Mouse (Mus musculus): ENCODE data around the gene Ccnk. TPM values are rescaled to one million over a fixed set of nuclear protein-coding genes. Genes with fewer than 3 reads are reported as not detected.

The Ccnk gene
- polyA plus RNA-seq, 1 experiment from 2014 or later, result 7.7 TPM

DNA sequence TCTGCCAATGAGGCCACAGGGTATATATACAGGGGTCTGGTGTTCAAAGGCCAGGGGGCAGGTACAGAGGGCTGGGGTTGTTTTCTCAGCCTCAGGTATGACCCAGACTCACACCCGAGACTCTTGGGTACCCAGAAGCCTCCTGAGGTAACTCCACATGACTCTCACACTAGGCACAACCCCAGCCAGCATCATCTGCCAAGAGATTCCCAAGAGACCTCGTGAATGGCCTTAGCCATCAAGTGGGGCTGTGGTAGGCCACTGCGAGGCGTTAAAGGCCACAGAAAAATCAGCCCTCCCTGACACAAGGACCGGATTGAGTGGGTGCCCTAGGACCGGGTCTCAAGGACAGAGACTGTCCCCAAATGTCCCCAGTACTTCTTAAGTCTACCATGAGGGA is 33.1 kb downstream of the Ccnk start:
- Histone ChIP-seq H3K9me3 (ENCODE audit: control insufficient read depth, low read length) (no peaks in the 10 kb centered on the region), H3K4me1 (ENCODE audit: control insufficient read depth, insufficient read depth, low read length) (peaks cover 41% of the 10 kb centered on the region), H3K36me3 (ENCODE audit: control insufficient read depth, insufficient read depth, low read length) (no peaks in the 10 kb centered on the region), H3K4me3 (ENCODE audit: low read depth, low read length) (no peak overlapping the region), H3K27me3 (ENCODE audit: control insufficient read depth, insufficient read depth, low read length) (no peaks in the 10 kb centered on the region), H3K4me2 (ENCODE audit: low read depth, severe bottlenecking) (no peak overlapping the region), H3K9ac (ENCODE audit: low read length) (no peak overlapping the region), H3K27ac (replicated peaks; ENCODE audit: low read depth, low read length) (no peak overlapping the region)
- ATAC-seq (ENCODE audit: insufficient number of reproducible peaks, low FRiP score, low TSS enrichment, low read depth), result no peak
- WGBS, result 83% methylated on average over 6 of the region's 6 CpGs
- DNase-seq (ENCODE audit: low spot score), result no peak

DNA sequence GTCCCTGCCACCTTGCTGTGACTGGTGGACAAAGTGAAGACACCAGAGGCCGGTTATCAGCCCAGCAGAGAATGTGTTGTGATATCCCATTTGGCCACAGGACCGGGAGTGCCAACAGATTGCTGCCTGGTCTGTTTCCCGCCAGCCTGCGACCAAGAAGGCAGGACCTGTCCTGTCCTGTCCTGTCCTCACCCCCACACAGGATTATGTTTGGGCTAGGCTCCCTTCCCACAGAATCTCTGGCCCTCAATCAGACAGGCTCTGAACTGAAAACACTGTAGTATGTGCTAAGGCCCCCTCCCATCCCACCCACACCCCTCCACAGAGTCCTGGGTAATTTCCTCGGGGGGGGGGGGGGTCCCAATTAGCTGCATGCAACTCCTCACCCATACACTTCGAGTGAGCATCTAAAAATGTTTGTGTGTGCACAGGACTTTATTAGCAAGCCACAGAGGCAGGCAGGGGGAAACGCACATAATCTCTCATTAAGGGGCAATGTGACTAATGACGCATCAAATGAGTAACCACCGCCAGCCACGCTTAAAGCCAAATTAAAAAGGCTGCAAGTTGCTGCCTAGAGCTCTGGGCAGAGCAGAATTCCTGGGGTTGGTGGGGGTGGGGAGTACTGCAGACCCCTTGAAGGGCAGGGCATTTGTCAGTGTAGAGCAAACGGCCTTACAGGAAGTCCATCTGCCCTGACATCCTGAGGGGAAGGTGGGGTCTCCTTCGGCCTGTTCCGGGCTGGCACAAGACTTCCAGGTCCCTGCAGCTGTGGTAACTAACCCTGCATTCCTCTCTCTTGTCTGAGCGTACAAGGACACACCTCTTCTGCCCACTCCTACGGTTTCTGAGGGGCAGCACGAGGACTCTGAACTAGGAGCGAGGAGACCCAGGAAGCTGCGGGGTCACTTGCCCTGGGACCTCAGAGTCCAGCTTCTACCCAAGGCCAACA is 34.0 kb downstream of the Ccnk start:
- WGBS, result 25% methylated on average over 18 of the region's 18 CpGs
- Histone ChIP-seq H3K9me3 (ENCODE audit: control insufficient read depth, low read length) (no peaks in the 10 kb centered on the region), H3K27ac (replicated peaks; ENCODE audit: low read depth, low read length) (no peak overlapping the region), H3K9ac (ENCODE audit: low read length) (no peak overlapping the region), H3K36me3 (ENCODE audit: control insufficient read depth, insufficient read depth, low read length) (no peaks in the 10 kb centered on the region), H3K4me2 (ENCODE audit: low read depth, severe bottlenecking) (no peak overlapping the region), H3K27me3 (ENCODE audit: control insufficient read depth, insufficient read depth, low read length) (no peaks in the 10 kb centered on the region), H3K4me1 (ENCODE audit: control insufficient read depth, insufficient read depth, low read length) (peaks cover 41% of the 10 kb centered on the region), H3K4me3 (ENCODE audit: low read depth, low read length) (no peak overlapping the region)
- DNase-seq (ENCODE audit: low spot score) (no peak), ATAC-seq (ENCODE audit: insufficient number of reproducible peaks, low FRiP score, low TSS enrichment, low read depth) (no peak)

DNA sequence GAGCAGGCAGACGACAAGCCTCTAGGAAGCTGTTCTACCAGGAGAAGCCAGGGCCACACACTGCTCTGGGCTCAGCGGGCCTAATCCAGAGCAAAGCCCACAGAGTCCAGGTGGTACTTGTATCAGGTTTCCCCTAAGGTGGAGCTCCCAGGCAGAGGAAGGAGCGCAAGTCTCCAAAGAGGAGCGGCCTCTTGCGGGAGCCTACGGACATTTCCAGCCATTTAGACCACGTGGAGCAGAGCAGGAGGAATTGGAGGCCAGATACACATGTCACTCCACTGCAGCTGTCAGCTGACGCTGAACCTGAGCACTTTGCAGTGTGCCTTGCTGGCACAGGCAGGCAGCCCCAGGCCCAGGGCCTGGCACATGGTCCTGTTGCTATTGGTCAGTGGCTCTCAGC is 35.7 kb downstream of the Ccnk start:
- Histone ChIP-seq H3K27me3 (ENCODE audit: control insufficient read depth, insufficient read depth, low read length) (no peaks in the 10 kb centered on the region), H3K4me1 (ENCODE audit: control insufficient read depth, insufficient read depth, low read length) (peaks cover 57% of the 10 kb centered on the region), H3K36me3 (ENCODE audit: control insufficient read depth, insufficient read depth, low read length) (no peaks in the 10 kb centered on the region), H3K4me2 (ENCODE audit: low read depth, severe bottlenecking) (no peak overlapping the region), H3K27ac (replicated peaks; ENCODE audit: low read depth, low read length) (0 out of 2 replicates have a peak overlapping the region, but pooled peaks have one; percentile 14), H3K9me3 (ENCODE audit: control insufficient read depth, low read length) (no peaks in the 10 kb centered on the region), H3K4me3 (ENCODE audit: low read depth, low read length) (no peak overlapping the region), H3K9ac (ENCODE audit: low read length) (no peak overlapping the region)
- 37% methylated on average over 8 of the region's 8 CpGs for WGBS
- DNase-seq (ENCODE audit: low spot score) (peak; percentile 50), ATAC-seq (ENCODE audit: insufficient number of reproducible peaks, low FRiP score, low TSS enrichment, low read depth) (peak; percentile 31; the same call in 1 of the 2 replicates)

DNA sequence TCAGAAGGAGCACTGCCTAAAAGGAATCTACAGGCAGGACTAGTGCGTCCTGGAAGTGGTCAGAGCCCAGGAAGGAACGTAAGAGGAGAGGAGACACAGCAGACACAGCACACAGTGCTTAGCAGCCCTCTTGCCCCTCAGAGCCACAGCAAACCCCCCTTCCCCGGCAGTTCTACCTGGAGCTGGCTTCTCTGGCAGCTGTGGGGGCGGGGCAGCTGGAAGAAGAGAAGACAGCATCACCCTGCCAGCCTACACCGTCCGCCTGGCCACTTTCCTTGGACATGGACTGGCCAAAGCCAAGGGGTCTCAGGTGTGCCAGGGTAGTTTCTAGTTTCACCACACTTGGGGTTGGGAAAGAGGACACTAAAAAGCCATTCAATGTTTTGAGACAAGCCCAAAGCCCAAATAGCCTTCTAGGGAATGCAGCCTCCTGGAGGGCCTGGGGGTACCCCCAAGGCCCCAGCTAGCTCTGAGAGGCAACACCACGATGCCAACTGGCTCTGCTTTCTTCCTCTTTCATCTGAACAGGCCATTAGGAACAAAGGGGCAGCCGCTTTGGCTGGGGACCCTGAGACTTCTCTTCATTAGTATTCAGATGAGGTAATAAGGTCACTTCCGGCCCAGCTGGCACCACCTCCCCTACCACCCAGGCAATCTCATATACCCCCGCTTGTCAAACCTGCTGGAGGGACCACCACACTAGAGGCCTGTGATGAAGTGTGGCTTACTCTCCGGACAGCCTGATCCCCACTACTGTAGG is 37.4 kb downstream of the Ccnk start:
- Histone ChIP-seq H3K4me1 (ENCODE audit: control insufficient read depth, insufficient read depth, low read length) (peaks cover 60% of the 10 kb centered on the region), H3K9me3 (ENCODE audit: control insufficient read depth, low read length) (no peaks in the 10 kb centered on the region), H3K27me3 (ENCODE audit: control insufficient read depth, insufficient read depth, low read length) (no peaks in the 10 kb centered on the region), H3K9ac (ENCODE audit: low read length) (no peak overlapping the region), H3K4me2 (ENCODE audit: low read depth, severe bottlenecking) (no peak overlapping the region), H3K4me3 (ENCODE audit: low read depth, low read length) (no peak overlapping the region), H3K36me3 (ENCODE audit: control insufficient read depth, insufficient read depth, low read length) (no peaks in the 10 kb centered on the region), H3K27ac (replicated peaks; ENCODE audit: low read depth, low read length) (no peak overlapping the region)
- 82% methylated on average over 11 of the region's 11 CpGs for WGBS
- DNase-seq (ENCODE audit: low spot score) (no peak), ATAC-seq (ENCODE audit: insufficient number of reproducible peaks, low FRiP score, low TSS enrichment, low read depth) (no peak)

DNA sequence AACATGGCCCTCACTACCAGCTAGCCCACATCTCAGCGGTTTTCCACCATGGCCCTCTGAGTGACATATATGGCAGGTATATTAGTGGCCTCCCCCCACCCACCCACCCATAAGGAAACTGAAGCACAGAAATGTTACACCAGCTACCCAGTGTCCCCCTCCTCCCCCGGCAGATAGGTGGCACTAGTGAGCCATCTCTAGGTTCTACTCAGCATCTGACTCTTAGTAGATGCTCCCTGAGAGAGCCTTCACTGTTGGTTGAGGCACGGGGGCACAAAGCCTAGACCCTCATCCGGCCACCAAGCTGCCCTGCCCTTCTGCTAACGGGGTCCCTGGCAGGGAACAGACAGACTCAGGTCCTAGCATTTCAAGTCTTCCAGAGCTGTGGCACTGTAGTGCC is 38.2 kb downstream of the Ccnk start:
- H3K9me3 ChIP-seq (ENCODE audit: control insufficient read depth, low read length), result no peaks in the 10 kb centered on the region
- peaks cover 56% of the 10 kb centered on the region for H3K4me1 ChIP-seq (ENCODE audit: control insufficient read depth, insufficient read depth, low read length)
- WGBS, result 72% methylated on average over 5 of the region's 5 CpGs
- no peaks in the 10 kb centered on the region for H3K36me3 ChIP-seq (ENCODE audit: control insufficient read depth, insufficient read depth, low read length)
- H3K4me2 ChIP-seq (ENCODE audit: low read depth, severe bottlenecking), result no peak overlapping the region
- H3K27me3 ChIP-seq (ENCODE audit: control insufficient read depth, insufficient read depth, low read length), result no peaks in the 10 kb centered on the region
- no peak overlapping the region for H3K27ac ChIP-seq (replicated peaks; ENCODE audit: low read depth, low read length)
- no peak overlapping the region for H3K9ac ChIP-seq (ENCODE audit: low read length)
- DNase-seq (ENCODE audit: low spot score), result peak; percentile 60
- H3K4me3 ChIP-seq (ENCODE audit: low read depth, low read length), result no peak overlapping the region
- no peak for ATAC-seq (ENCODE audit: insufficient number of reproducible peaks, low FRiP score, low TSS enrichment, low read depth)

DNA sequence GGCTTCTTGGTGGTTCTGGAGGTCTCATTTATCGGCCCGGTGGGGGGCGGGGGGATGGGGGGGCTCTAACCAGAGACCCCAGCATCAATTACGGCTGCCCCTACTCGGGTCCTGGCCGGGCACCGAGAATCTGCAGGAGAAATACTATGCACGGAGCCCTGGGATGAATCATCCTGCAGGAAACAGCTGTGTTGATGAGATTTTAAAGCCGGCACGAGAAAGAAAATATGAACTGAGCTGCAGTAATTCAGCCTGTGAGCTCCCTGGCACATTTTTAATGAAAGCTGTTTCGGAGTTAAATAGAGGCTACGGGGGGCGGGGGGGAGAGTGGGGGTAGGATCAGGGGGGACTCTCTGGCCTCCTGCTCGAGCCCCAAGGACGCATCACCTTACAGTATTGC is 39.8 kb downstream of the Ccnk start:
- Histone ChIP-seq H3K27me3 (ENCODE audit: control insufficient read depth, insufficient read depth, low read length) (no peaks in the 10 kb centered on the region), H3K9me3 (ENCODE audit: control insufficient read depth, low read length) (no peaks in the 10 kb centered on the region), H3K4me2 (ENCODE audit: low read depth, severe bottlenecking) (0 out of 2 replicates have a peak overlapping the region, but pooled peaks have one; percentile 0), H3K9ac (ENCODE audit: low read length) (no peak overlapping the region; the same call in 1 of the 2 replicates), H3K27ac (replicated peaks; ENCODE audit: low read depth, low read length) (no peak overlapping the region), H3K36me3 (ENCODE audit: control insufficient read depth, insufficient read depth, low read length) (no peaks in the 10 kb centered on the region), H3K4me3 (ENCODE audit: low read depth, low read length) (no peak overlapping the region), H3K4me1 (ENCODE audit: control insufficient read depth, insufficient read depth, low read length) (peaks cover 42% of the 10 kb centered on the region)
- DNase-seq (ENCODE audit: low spot score) (no peak), ATAC-seq (ENCODE audit: insufficient number of reproducible peaks, low FRiP score, low TSS enrichment, low read depth) (no peak)
- WGBS, result 59% methylated on average over 15 of the region's 15 CpGs

DNA sequence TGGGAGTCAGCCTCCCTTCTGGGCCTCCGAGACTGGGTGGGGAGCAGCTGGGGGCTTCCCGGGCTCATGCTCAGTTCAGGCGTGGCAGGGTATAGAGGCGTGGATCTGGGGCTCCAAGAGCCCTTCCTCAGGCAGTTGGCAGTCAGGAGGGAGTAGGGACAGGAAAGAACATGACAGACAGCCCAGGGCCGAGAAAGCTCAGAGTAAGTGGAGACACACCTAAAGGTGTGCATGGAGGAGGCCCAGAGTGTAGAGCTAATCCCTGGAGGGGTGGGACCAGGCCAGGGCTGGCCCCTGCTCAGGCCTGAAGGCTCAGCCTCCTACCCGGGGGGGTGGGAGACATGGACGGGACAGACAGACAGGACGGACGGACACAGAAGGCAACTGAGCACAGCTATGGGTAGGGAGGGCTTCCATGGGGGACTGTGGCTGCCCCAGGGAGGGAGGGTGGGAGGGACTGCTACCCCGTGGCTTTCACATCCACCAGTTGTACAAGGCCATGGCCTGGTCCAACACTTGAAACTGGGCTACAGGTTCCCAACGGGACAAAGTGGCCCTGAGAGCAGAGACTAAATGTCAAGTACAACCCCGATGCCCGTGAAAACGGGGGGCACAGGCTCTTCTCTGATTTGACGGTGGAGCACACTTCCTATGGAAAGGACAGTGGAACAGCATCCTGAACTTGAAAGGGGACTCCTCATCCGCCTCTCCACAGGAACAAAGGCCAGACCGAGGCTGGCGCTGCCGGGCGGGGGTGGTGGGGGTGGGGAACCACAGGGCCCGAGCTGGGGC is 40.6 kb downstream of the Ccnk start:
- Histone ChIP-seq H3K27ac (replicated peaks; ENCODE audit: low read depth, low read length) (no peak overlapping the region; the same call in 1 of the 2 replicates), H3K4me1 (ENCODE audit: control insufficient read depth, insufficient read depth, low read length) (peaks cover 41% of the 10 kb centered on the region), H3K9me3 (ENCODE audit: control insufficient read depth, low read length) (no peaks in the 10 kb centered on the region), H3K27me3 (ENCODE audit: control insufficient read depth, insufficient read depth, low read length) (no peaks in the 10 kb centered on the region), H3K36me3 (ENCODE audit: control insufficient read depth, insufficient read depth, low read length) (no peaks in the 10 kb centered on the region), H3K9ac (ENCODE audit: low read length) (no peak overlapping the region), H3K4me2 (ENCODE audit: low read depth, severe bottlenecking) (0 out of 2 replicates have a peak overlapping the region, but pooled peaks have one; percentile 0), H3K4me3 (ENCODE audit: low read depth, low read length) (no peak overlapping the region)
- no peak for ATAC-seq (ENCODE audit: insufficient number of reproducible peaks, low FRiP score, low TSS enrichment, low read depth)
- no peak for DNase-seq (ENCODE audit: low spot score)
- 82% methylated on average over 21 of the region's 21 CpGs for WGBS

DNA sequence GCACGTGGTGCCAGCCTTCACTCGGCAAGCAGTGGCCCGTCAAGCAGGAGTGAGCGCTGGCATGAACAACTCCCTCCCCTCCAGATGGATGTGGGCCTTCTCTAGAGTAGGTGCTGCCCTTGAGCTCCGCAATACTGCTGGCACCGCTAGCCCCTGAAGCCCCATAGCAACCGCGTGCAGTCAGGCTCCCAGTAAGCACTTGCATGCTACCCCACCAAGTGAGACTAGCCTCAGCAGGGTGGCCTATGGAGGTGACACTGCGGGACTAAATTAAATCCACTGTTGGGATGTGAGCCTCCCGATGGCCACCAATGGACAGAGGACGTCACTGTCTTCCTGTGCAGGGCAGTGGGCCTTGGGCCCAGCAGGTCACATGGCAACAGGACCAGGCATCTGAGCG is 41.2 kb downstream of the Ccnk start:
- Histone ChIP-seq H3K4me1 (ENCODE audit: control insufficient read depth, insufficient read depth, low read length) (peaks cover 37% of the 10 kb centered on the region), H3K9ac (ENCODE audit: low read length) (no peak overlapping the region), H3K4me3 (ENCODE audit: low read depth, low read length) (no peak overlapping the region), H3K4me2 (ENCODE audit: low read depth, severe bottlenecking) (no peak overlapping the region), H3K27ac (replicated peaks; ENCODE audit: low read depth, low read length) (no peak overlapping the region), H3K9me3 (ENCODE audit: control insufficient read depth, low read length) (no peaks in the 10 kb centered on the region), H3K27me3 (ENCODE audit: control insufficient read depth, insufficient read depth, low read length) (no peaks in the 10 kb centered on the region), H3K36me3 (ENCODE audit: control insufficient read depth, insufficient read depth, low read length) (no peaks in the 10 kb centered on the region)
- WGBS, result 68% methylated on average over 12 of the region's 12 CpGs
- ATAC-seq (ENCODE audit: insufficient number of reproducible peaks, low FRiP score, low TSS enrichment, low read depth), result no peak
- no peak for DNase-seq (ENCODE audit: low spot score)

All from limb, embryonic 11.5 days (tissue).